Mouse (Mus musculus): ENCODE measurements around the gene Ifi205.

Ifi205 gene

GRCm38 (mm10) chr1:174031698-174032097 is at the start of gene Ifi205:
Ifi205 (minus strand) TSS chr1:174031810.
- WGBS, result 40% methylated on average over 1 of the region's 1 CpGs

- 85% methylated on average over 3 of the region's 3 CpGs for WGBS
Observed at GRCm38 (mm10) chr1:174066305-174066704, 34.7 kb upstream of the Ifi205 start, which contains the start of gene Olfr430. Olfr430 (plus strand) TSS chr1:174066605.

DNA sequence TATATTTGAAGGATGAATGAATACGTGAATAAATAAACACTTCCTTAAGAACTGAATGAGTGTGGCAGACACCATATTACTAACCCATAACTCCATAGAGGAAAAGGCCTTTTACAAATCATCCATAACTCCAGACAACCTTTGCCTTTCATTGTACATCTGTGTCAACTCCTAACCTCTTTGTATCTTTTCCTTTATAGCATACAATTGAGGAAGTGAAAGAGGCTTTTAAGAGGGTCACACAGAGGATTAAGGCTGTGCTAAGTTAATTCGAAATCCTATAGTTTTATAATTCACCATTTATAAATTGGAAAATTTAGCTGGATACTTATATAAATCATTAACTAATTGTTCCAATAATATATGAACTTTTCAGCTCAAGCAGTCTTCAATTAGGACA is 23.6 kb upstream of the Ifi205 start:
- 76% methylated on average over 2 of the region's 2 CpGs for WGBS

DNA sequence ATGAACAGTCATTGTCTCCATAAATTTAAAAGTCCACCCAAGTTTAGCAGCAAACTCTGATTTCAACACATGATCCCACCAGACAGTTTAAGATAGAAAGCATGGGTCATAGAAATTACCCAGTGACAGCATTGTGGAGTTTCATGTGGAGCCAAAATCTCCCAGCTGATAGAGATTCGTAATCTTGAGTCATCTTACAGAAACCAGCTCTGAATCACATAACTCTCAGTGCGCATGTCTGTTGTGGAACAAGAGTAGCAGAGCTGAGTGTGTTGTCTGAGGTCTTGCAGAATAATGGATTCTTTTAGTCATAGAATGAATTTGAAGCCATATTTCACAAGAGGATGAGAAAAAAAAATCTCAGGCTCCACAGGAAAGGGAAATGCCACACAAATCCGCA is 21.4 kb upstream of the Ifi205 start:
- WGBS, result 58% methylated on average over 3 of the region's 3 CpGs

DNA sequence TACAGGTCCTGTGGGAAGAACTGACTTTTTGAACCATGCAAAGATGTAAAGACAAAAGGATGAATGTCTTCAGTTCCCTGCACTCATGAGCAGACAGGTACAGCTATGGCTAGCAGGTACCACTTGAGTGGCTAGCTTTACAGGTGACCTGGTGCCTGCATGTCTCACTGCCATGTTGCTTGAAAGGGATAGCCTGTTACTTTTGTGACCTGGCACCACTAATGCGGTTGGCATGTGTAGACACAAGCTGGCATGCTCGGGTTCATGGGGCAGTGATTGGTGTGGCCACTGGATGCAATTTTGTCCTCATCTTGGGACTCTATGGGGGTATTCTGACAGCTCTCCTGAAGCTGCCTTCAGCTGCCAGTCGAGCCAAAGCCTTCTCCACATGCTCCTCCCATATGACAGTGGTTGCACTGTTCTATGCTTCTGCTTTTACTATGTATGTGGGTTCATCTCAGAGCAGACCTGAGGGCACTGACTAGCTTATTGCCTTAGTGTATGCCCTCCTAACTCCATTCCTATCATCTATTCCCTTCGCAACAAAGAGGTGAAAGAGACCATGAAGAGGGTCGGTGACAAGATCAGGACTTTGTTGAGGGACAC is 20.4 kb upstream of the Ifi205 start:
- 80% methylated on average over 5 of the region's 5 CpGs for WGBS

DNA sequence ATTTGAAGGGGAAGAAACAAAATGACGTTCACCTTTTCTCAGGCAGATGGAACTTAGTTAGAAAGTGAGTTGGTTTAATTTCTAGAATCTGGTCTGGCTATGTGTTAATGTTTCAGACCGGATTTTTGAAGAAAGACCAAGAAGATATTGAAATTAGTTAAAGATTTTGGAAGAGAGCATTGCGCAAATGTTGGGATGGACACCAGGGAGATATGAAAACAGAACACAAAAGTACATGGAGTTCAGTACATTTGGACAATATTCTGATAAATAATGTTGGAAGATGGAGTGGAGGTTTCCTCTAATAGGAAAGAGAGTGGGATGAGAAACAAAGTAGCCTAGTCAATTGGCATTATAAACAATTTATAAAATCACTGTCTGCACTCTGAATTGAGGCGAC is 19.9 kb upstream of the Ifi205 start:
- WGBS, result 87% methylated on average over 4 of the region's 4 CpGs

DNA sequence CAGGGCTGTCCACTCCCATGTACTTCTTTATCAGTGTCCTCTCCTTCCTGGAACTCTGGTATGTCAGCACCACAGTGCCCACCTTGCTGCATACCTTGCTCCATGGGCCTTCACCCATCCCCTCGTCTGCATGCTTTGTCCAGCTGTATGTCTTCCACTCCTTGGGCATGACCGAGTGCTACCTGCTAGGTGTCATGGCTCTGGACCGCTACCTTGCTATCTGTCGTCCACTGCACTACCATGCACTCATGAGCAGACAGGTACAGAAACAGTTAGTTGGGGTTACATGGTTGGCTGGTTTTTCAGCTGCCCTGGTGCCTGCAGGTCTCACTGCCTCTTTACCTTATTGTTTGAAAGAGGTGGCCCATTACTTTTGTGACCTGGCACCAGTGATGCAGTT is 18.9 kb upstream of the Ifi205 start:
- 92% methylated on average over 4 of the region's 4 CpGs for WGBS

- WGBS, result 82% methylated on average over 4 of the region's 4 CpGs
Observed at GRCm38 (mm10) chr1:174049357-174049756, 17.7 kb upstream of the Ifi205 start.

GRCm38 (mm10) chr1:174048893-174049292 is 17.3 kb upstream of the Ifi205 start, which contains the start of gene Olfr432:
Olfr432 (plus strand) TSS chr1:174049205.
- 73% methylated on average over 2 of the region's 2 CpGs for WGBS

GRCm38 (mm10) chr1:174048227-174048626 is 16.6 kb upstream of the Ifi205 start:
- 85% methylated on average over 6 of the region's 6 CpGs for WGBS

- 72% methylated on average over 2 of the region's 2 CpGs for WGBS
Observed at GRCm38 (mm10) chr1:174044431-174044830, 12.8 kb upstream of the Ifi205 start.

DNA sequence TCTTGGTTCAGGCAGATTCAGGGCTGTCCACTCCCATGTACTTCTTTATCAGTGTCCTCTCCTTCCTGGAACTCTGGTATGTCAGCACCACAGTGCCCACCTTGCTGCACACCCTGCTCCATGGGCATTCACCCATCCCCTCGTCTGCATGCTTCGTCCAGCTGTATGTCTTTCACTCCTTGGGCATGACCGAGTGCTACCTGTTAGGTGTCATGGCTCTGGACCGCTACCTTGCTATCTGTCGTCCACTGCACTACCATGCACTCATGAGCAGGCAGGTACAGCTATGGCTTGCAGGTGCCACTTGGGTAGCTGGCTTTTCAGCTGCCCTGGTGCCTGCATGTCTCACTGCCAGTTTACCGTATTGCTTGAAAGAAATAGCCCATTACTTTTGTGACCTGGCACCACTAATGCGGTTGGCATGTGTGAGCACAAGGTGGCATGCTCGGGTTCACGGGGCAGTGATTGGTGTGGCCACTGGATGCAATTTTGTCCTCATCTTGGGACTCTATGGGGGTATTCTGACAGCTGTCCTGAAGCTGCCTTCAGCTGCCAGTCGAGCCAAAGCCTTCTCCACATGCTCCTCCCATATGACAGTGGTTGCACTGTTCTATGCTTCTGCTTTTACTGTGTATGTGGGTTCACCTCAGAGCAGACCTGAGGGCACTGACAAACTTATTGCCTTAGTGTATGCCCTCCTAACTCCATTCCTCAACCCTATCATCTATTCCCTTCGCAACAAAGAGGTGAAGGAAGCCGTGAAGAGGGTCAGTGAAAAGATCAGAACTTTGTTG is 10.7 kb upstream of the Ifi205 start:
- 92% methylated on average over 12 of the region's 12 CpGs for WGBS

GRCm38 (mm10) chr1:174040523-174041177 is 9.0 kb upstream of the Ifi205 start, which contains the start of gene Olfr433:
Olfr433 (plus strand) TSS chr1:174040705.
- WGBS, result 80% methylated on average over 7 of the region's 7 CpGs

DNA sequence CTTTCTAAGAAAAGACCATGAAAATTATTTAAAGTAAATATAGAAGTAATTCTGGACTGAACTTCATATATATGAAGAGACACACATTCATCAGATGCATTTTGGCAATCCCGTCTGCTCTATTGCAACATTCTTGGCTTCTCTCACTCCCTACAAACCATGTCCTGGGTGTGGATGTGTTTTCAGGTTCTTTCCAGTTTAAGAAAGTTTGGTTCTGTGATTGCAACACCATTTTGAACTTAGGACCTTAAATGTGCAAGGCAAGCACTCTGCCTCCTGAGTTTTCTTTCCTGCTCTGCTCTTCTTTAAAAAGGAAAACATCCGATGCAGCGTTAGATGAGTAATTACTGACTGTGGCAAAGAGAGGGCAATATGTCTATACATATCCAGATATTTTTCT is 6.9 kb upstream of the Ifi205 start:
- 92% methylated on average over 3 of the region's 3 CpGs for WGBS

- WGBS, result 54% methylated on average over 4 of the region's 4 CpGs
Observed at GRCm38 (mm10) chr1:174035841-174036240, 4.2 kb upstream of the Ifi205 start.

DNA sequence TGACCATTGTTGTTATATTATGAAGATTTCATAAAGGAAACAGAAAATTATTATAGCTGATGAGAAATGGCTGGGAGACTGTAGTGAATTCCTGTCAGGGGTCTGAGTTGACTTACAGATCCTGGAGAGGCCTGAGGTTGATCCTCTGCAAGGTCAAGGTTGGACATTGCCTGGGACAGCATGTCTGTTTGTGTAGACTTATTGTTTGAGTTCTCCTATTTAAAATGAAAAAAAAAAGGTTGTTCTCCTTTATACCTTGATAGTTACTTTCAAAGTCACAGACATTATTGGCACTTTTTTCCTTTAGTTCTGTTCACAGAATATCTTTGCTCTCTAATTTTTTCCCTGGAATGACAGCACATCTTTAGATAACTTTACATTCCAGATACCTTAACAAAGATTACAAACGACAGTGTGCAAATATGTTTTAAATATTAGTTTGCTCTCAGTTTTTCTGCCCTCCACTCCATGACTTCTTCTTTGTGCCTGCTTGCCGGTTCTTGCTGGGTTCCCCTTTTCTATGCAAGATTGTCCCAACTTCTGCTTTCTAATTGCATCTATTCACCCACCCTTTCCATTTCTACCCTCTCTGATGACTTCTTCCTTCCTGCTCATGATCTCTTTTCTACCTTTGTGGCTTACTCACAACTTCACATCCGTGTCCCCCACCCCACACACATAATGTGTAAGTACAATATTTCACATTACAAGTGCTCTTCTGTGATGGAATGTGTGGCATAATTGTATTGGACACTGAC is 27.1 kb downstream of the Ifi205 start:
- WGBS, result 86% methylated on average over 2 of the region's 3 CpGs

DNA sequence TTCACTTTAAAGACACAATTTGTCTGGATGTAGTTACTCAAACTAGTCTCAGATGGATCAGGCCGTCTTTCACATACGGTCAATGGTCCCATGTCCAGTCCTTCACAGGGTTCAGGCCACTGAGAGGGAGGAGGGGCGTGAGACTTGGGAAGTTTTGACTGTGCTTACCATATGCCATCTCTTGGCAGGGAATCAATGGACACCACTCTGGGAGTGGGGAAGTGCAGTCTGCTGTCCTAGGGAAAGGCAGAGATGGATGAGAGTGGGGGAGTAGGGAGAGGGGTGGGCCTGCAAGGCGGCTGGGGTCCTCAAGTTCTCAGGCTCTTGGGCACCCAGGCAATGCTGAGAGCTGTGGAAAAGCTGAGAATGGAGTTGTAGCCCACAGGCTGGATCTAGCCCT is 36.6 kb downstream of the Ifi205 start:
- 93% methylated on average over 4 of the region's 4 CpGs for WGBS

DNA sequence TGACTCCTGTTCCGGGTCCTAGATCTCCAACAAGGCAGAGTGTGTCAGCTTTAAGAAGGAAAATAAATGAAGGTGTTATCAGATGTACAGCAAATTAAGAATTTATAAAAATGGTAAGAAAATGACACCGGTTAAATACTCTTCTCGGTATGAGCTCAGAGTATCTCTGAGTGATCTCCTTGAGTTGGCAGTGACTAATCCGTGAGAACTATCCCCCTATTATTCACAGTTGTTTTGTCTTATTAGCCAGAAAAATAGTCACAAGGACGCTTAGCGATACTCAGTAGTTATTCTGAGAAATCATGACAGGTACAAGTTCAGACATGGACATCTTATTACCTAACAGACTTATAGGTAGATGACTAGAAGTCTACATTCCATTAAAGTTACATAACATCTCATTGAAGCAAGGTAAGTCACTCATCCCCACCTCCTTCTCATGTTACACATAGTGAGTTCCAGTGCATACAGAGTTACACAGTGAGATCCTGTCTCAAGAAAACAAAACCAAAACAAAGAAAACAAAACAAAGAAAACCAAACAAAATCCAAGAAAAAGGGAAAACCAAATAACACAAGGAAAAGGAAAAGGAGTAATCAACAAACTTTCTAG is 48.8 kb downstream of the Ifi205 start, which contains the start of gene Ifi202b:
Gene Ifi202b, minus strand, starts transcription at position 51 of the 612 bp plus-strand sequence.
- 89% methylated on average over 6 of the region's 6 CpGs for WGBS

DNA sequence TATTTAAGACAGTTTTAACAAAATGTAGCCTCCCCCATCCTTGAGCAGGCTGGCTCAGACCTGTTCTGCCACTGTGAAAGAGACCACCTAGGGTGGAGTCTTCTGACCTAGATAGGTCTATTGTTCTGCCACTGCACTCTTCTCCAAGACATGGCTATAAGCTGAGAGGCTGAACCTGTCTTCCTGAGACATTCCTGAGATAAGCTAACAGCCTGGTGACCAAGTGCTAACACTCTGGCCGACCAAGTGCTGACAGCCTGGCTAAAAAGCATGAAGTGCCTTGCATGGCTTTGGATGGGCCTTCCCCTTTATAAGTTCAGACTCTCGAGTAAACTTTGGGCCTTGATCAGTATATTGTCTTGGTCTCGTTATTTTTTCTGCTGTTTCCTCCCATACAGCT is 50.6 kb downstream of the Ifi205 start:
- WGBS, result 49% methylated on average over 3 of the region's 3 CpGs

All from cerebral cortex, adult 2 months (tissue).